Mouse (Mus musculus) CH12.LX (cell line): ENCODE measurements around the gene Ctnna3. TPM values are rescaled to one million over a fixed set of nuclear protein-coding genes. Genes with fewer than 3 reads are reported as not detected.

ENCODE experiments used
- DNase-seq: peaks from one replicate; pipeline ENCODE4 v3.0.0-alpha.2; 2013; ENCODE audit errors: extremely low read depth
- H3K27ac ChIP-seq: 2 replicates; pipeline ENCODE4 v1.5.1; 2012; ENCODE audit warnings: low read depth, mild to moderate bottlenecking, control low read depth, moderate library complexity; ENCODE audit not compliant: insufficient read depth
- H3K27me3 ChIP-seq: replicated peaks from 2 replicates; pipeline ENCODE3; 2012; ENCODE audit warnings: inconsistent platforms
- H3K36me3 ChIP-seq, 2 experiments: replicated peaks in 1 of 2; 2 replicates each; pipeline versions ENCODE3 to v1.6.1; 2012; ENCODE audit warnings: inconsistent platforms in 1 of 2, low read length in 1 of 2, mild to moderate bottlenecking in 1 of 2, mixed read lengths in 1 of 2, moderate library complexity in 1 of 2; ENCODE audit not compliant: control insufficient read depth in 1 of 2, insufficient read depth in 1 of 2
- H3K4me1 ChIP-seq, 2 experiments: 2 replicates each; pipeline ENCODE4 v1.6.1; 2012; ENCODE audit warnings: inconsistent platforms in 1 of 2, moderate library complexity in 1 of 2; ENCODE audit not compliant: insufficient read depth in 2 of 2, control insufficient read depth in 1 of 2
- H3K4me2 ChIP-seq: 2 replicates; pipeline ENCODE4 v1.6.1; 2012; ENCODE audit warnings: low read depth, mild to moderate bottlenecking, control low read depth; ENCODE audit not compliant: poor library complexity, insufficient read depth, severe bottlenecking
- H3K4me3 ChIP-seq, 3 experiments: fragments of 150-350 bp in 1 of 3; sonication (generic) in 1 of 3; replicated peaks in 1 of 3; 2 replicates each; pipeline versions ENCODE3 to v1.5.1; 2011 to 2012; ENCODE audit warnings: low read depth in 2 of 3, low read length in 2 of 3, mild to moderate bottlenecking in 2 of 3, moderate library complexity in 2 of 3, control low read depth in 1 of 3, improper control_type of control experiment in 1 of 3, inconsistent platforms in 1 of 3, mixed read lengths in 1 of 3; ENCODE audit not compliant: poor library complexity in 1 of 3
- H3K79me2 ChIP-seq: replicated peaks from 2 replicates; pipeline ENCODE4 v1.6.1; 2012; ENCODE audit warnings: mild to moderate bottlenecking, moderate library complexity; ENCODE audit not compliant: control insufficient read depth, poor library complexity, insufficient read depth, severe bottlenecking; ENCODE audit errors: extremely low read depth
- H3K9ac ChIP-seq: 2 replicates; pipeline ENCODE4 v1.6.1; 2012; ENCODE audit warnings: low read depth, mild to moderate bottlenecking, control low read depth, moderate library complexity; ENCODE audit not compliant: insufficient read depth
- H3K9me3 ChIP-seq: replicated peaks from 2 replicates; pipeline ENCODE3; 2012; ENCODE audit warnings: low read length, inconsistent platforms, mixed read lengths
- BHLHE40 ChIP-seq: IDR thresholded peaks from 2 replicates; pipeline ENCODE4 v1.6.1; 2011; ENCODE audit warnings: mild to moderate bottlenecking, low read depth, low read length, improper control_type of control experiment
- CHD1 ChIP-seq: IDR thresholded peaks from 2 replicates; pipeline ENCODE4 v1.6.1; 2012; ENCODE audit warnings: low read depth, low read length, improper control_type of control experiment, inconsistent platforms
- ELF1 ChIP-seq: IDR thresholded peaks from 2 replicates; pipeline ENCODE4 v1.6.1; 2014; ENCODE audit warnings: low read depth, mild to moderate bottlenecking, inconsistent platforms, low read length, improper control_type of control experiment
- EP300 ChIP-seq: IDR thresholded peaks from 2 replicates; pipeline ENCODE4 v1.6.1; 2011; ENCODE audit warnings: low read length, improper control_type of control experiment
- IRF4 ChIP-seq: IDR thresholded peaks from 2 replicates; pipeline ENCODE4 v1.6.1; 2014; ENCODE audit warnings: low read depth, mild to moderate bottlenecking, inconsistent platforms, low read length, improper control_type of control experiment
- JUN ChIP-seq: IDR thresholded peaks from 2 replicates; pipeline ENCODE4 v1.6.1; 2011; ENCODE audit warnings: low read depth, mild to moderate bottlenecking, low read length, improper control_type of control experiment, moderate library complexity; ENCODE audit not compliant: insufficient read depth
- KAT2A ChIP-seq: IDR thresholded peaks from 2 replicates; pipeline ENCODE4 v1.6.1; 2012; ENCODE audit warnings: low read length, improper control_type of control experiment, inconsistent platforms; ENCODE audit not compliant: insufficient replicate concordance
- MAX ChIP-seq: IDR thresholded peaks from 2 replicates; pipeline ENCODE4 v1.6.1; 2011; ENCODE audit warnings: low read length, improper control_type of control experiment
- MXI1 ChIP-seq: IDR thresholded peaks from 2 replicates; pipeline ENCODE4 v1.6.1; 2011; ENCODE audit warnings: mild to moderate bottlenecking, low read depth, low read length, improper control_type of control experiment
- MYC ChIP-seq: IDR thresholded peaks from 2 replicates; pipeline ENCODE4 v1.6.1; 2011; ENCODE audit warnings: low read depth, mild to moderate bottlenecking, improper control_type of control experiment, low read length
- NRF1 ChIP-seq: IDR thresholded peaks from 2 replicates; pipeline ENCODE4 v1.6.1; 2014; ENCODE audit warnings: low read depth, mild to moderate bottlenecking, inconsistent platforms, low read length, improper control_type of control experiment, moderate library complexity
- PAX5 ChIP-seq: IDR thresholded peaks from 2 replicates; pipeline ENCODE4 v1.6.1; 2012; ENCODE audit warnings: low read length, inconsistent platforms, mixed read lengths
- POLR2AphosphoS2 ChIP-seq: IDR thresholded peaks from 2 replicates; pipeline ENCODE4 v1.6.1; 2011; ENCODE audit warnings: low read depth, low read length, improper control_type of control experiment
- RCOR1 ChIP-seq: conservative IDR thresholded peaks from 2 replicates; pipeline ENCODE4 v1.6.1; 2012; ENCODE audit warnings: low read depth, mild to moderate bottlenecking, inconsistent platforms, low read length, improper control_type of control experiment
- SIN3A ChIP-seq: IDR thresholded peaks from 2 replicates; pipeline ENCODE4 v1.6.1; 2012; ENCODE audit warnings: low read length, improper control_type of control experiment, inconsistent platforms
- TBP ChIP-seq: conservative IDR thresholded peaks from 2 replicates; pipeline ENCODE4 v1.6.1; 2011; ENCODE audit warnings: low read depth, low read length, improper control_type of control experiment
- UBTF ChIP-seq: IDR thresholded peaks from 2 replicates; pipeline ENCODE4 v1.6.1; 2012; ENCODE audit warnings: low read depth, mild to moderate bottlenecking, inconsistent platforms, low read length, improper control_type of control experiment, moderate library complexity
- USF1 ChIP-seq: IDR thresholded peaks from 2 replicates; pipeline ENCODE4 v1.6.1; 2014; ENCODE audit warnings: low read depth, mild to moderate bottlenecking, inconsistent platforms, low read length, improper control_type of control experiment
- ZC3H11A ChIP-seq: IDR thresholded peaks from 2 replicates; pipeline ENCODE4 v1.6.1; 2012; ENCODE audit warnings: low read depth, mild to moderate bottlenecking, inconsistent platforms, low read length, improper control_type of control experiment
- ZNF384 ChIP-seq: IDR thresholded peaks from 2 replicates; pipeline ENCODE4 v1.6.1; 2012; ENCODE audit warnings: low read depth, low read length, improper control_type of control experiment, inconsistent platforms
- dilution Hi-C: fragments of 300-500 bp; cut with MboI; formaldehyde crosslinking; loops from 2 replicates; pipeline ENCODE4 v1.14.3; 2020; ENCODE audit warnings: low sequenced_read_pairs; ENCODE audit not compliant: extremely low pct_unique_long_range_greater_than_20kb, extremely low pct_ligation_motif_present
- in situ Hi-C: fragments of 300-500 bp; cut with MboI; formaldehyde crosslinking; loops from 3 replicates; pipeline ENCODE4 v1.14.3; 2019; ENCODE audit warnings: low sequenced_read_pairs, low pct_ligation_motif_present, low pct_unique_long_range_greater_than_20kb, mixed read lengths
- polyA plus RNA-seq: library from polyadenylated mRNA; unstranded; fragments of >175 nt; gene quantifications from 2 replicates; pipeline ENCODE4 v1.2.1, GENCODE M21; 2012; ENCODE audit warnings: low read depth; ENCODE audit not compliant: insufficient read length
- total RNA-seq, 2 experiments: library from RNA; depleted of rRNA; stranded (reverse); fragments of 300-350 nt in 1 of 2; fragments of >200 nt in 1 of 2; gene quantifications; 2 replicates each; pipeline ENCODE4 v1.2.3; 2012 to 2014

The Ctnna3 gene
- total and polyA plus RNA-seq, 3 experiments: 0.09 TPM; not detected in 2

- TF ChIP-seq ZNF384 (peak; percentile 83), ZC3H11A (no peak), PAX5 (no peak), TBP (no peak), JUN (no peak), KAT2A (no peak), USF1 (no peak), POLR2AphosphoS2 (no peak), MYC (peak; percentile 91), IRF4 (no peak), MXI1 (no peak), RCOR1 (no peak), UBTF (no peak), BHLHE40 (no peak), MAX (peak; percentile 59)
Observed at GRCm38 (mm10) chr10:63424475-63424814, 5.5 kb upstream of the Ctnna3 start (continued).

- in situ Hi-C loops: no loop called here
- no peaks in the 10 kb centered on the region for H3K9me3 ChIP-seq
- H3K4me1 ChIP-seq: peaks cover 0 to 14% of the 10 kb centered on the region in 2 experiments; a peak in 2 of 4 replicates
Observed at GRCm38 (mm10) chr10:63427146-63427545, 2.8 kb upstream of the Ctnna3 start.

More at GRCm38 (mm10) chr10:63427146-63427545, 2.8 kb upstream of the Ctnna3 start:
- Histone ChIP-seq H3K27ac (no peak overlapping the region), H3K9ac (no peak overlapping the region), H3K27me3 (no peaks in the 10 kb centered on the region), H3K79me2 (no peaks in the 10 kb centered on the region), H3K4me2 (no peak overlapping the region), H3K4me3 (no peak overlapping the region), H3K36me3 (no peaks in the 10 kb centered on the region)
- no peak for DNase-seq
- no peak for TF ChIP-seq CHD1
- TF ChIP-seq EP300: no peak
- no peak for TF ChIP-seq SIN3A
- no peak for TF ChIP-seq ELF1
- TF ChIP-seq JUN: no peak
- no peak for TF ChIP-seq USF1
- no peak for TF ChIP-seq UBTF
- no peak for TF ChIP-seq NRF1
- TF ChIP-seq PAX5: no peak
- TF ChIP-seq BHLHE40: no peak
- dilution Hi-C loops: no loop called here
